Mouse (Mus musculus) neural tube, embryonic 14.5 days (tissue): Measurements from ENCODE around the gene Smg1. TPM values are rescaled to one million over a fixed set of nuclear protein-coding genes. Genes with fewer than 3 reads are reported as not detected.
"Not testable (repeated sequence)": the region's sequence is repeated elsewhere in the genome, so short reads cannot be mapped to it uniquely, and the experiment has no call there.

ENCODE experiments used
- ATAC-seq: fragments of 200-750 bp; cut with Nextera tagmentation; 2 replicates; pipeline ENCODE4 v1.8.0; 2017; ENCODE audit warnings: low read depth, mild to moderate bottlenecking, moderate TSS enrichment, moderate library complexity
- H3K27ac ChIP-seq: fragments of 300-500 bp; sonication (generic); 2 replicates; pipeline ENCODE4 v1.5.1; 2014; ENCODE audit warnings: low read depth, mild to moderate bottlenecking, control low read depth, low read length, moderate library complexity, mixed read lengths
- H3K27me3 ChIP-seq: fragments of 300-500 bp; sonication (generic); 2 replicates; pipeline ENCODE4 v1.6.1; 2014; ENCODE audit warnings: low read length; ENCODE audit not compliant: control insufficient read depth, insufficient read depth
- H3K36me3 ChIP-seq: fragments of 300-500 bp; sonication (generic); 2 replicates; pipeline ENCODE4 v1.6.1; 2014; ENCODE audit warnings: low read length, mixed read lengths; ENCODE audit not compliant: control insufficient read depth, insufficient read depth
- H3K4me1 ChIP-seq: fragments of 300-500 bp; sonication (generic); 2 replicates; pipeline ENCODE4 v1.6.1; 2014; ENCODE audit warnings: low read length; ENCODE audit not compliant: control insufficient read depth, insufficient read depth
- H3K4me2 ChIP-seq: fragments of 300-500 bp; sonication (generic); 2 replicates; pipeline ENCODE4 v1.6.1; 2014; ENCODE audit warnings: mild to moderate bottlenecking, low read depth, low read length, control low read depth
- H3K4me3 ChIP-seq: fragments of 300-500 bp; sonication (generic); 2 replicates; pipeline ENCODE4 v1.5.1; 2014; ENCODE audit warnings: low read depth, low read length, control low read depth, mixed read lengths
- H3K9ac ChIP-seq: fragments of 300-500 bp; sonication (generic); replicated peaks from 2 replicates; pipeline ENCODE4 v1.6.1; 2014; ENCODE audit warnings: low read depth, mild to moderate bottlenecking, control low read depth, low read length, mixed read lengths
- H3K9me3 ChIP-seq: fragments of 300-500 bp; sonication (generic); 2 replicates; pipeline ENCODE4 v1.6.1; 2016; ENCODE audit warnings: low read length; ENCODE audit not compliant: control insufficient read depth
- WGBS: fragments of 180-500 bp; shearing (Covaris S2); extraction: QIAGEN DNeasy Blood & Tissue Kit; methylation state at CpG from one replicate; pipeline ENCODE4 v1.1.7; 2014; 5-methylcytosine and 5-hydroxymethylcytosine counted together
- polyA plus RNA-seq: library from polyadenylated mRNA; unstranded; fragments of >200 nt; fragmentation: Nextera tagmentation; extraction: Ambion mirVana; gene quantifications from 2 replicates; pipeline ENCODE4 v1.2.1, GENCODE M21; 2014

Smg1 gene
- polyA plus RNA-seq, 1 experiment from 2014 or later: 37.4 TPM

GRCm38 (mm10) chr7:118179782-118180181 is 63.7 kb downstream of the Smg1 start:
- Histone ChIP-seq H3K9ac (no peak overlapping the region), H3K4me3 (no peak overlapping the region), H3K4me2 (no peak overlapping the region), H3K9me3 (no peaks in the 10 kb centered on the region), H3K27me3 (no peaks in the 10 kb centered on the region), H3K4me1 (no peaks in the 10 kb centered on the region), H3K36me3 (peaks cover 45% of the 10 kb centered on the region), H3K27ac (no peak overlapping the region)
- 84% methylated on average over 3 of the region's 3 CpGs for WGBS
- ATAC-seq: no peak

DNA sequence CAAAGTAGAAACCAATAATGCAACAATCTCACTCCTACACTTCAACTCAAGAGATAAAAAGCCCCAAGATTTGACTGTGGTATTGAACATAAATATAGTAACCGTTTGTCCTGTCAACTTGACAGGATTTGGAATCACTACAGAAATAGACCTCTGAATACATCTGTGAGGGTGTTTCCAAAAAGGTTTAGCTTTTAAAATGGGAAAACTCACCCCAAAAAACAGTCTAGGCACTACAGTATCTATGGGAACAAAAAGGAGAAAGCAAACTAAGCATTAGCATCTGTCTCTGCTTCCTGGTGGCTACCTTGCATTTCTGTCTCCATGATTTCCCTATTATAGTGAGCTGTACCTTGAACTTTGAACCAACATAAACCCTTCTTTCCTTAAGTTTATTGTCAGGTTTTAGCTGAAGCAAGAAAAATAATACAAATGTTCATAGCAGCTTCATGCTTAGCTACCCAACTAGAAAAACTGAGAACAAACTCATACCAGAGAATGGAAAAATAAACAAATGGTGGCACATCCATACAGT is 67.6 kb downstream of the Smg1 start:
- H3K9me3 ChIP-seq: no peaks in the 10 kb centered on the region
- H3K4me1 ChIP-seq: no peaks in the 10 kb centered on the region
- H3K36me3 ChIP-seq: peaks cover 36% of the 10 kb centered on the region
- H3K27ac ChIP-seq: no peak overlapping the region
- H3K4me3 ChIP-seq: no peak overlapping the region
- ATAC-seq: no peak
- H3K4me2 ChIP-seq: no peak overlapping the region
- WGBS: 91% methylated on average over 1 of the region's 1 CpGs
- H3K9ac ChIP-seq: no peak overlapping the region
- H3K27me3 ChIP-seq: no peaks in the 10 kb centered on the region

DNA sequence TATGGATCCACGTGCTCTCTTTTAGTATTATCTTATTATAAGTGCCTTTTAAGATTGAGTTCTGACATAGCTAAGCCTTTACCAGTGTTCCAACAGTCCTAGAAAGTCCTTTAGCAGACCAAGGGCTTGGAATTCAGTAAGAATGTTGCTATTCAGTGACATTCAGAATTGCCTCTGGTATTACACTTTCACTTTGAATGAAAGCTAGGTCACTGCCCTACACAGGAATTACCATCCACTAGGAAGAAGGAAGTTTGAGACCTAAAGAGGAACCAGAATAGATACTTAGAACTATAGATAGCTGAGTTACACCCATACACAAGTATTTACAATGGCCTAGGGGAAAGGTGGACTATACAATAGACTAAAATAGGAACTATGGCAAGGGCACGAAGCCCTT is 73.3 kb downstream of the Smg1 start:
- H3K9me3 ChIP-seq, H3K27ac ChIP-seq, ATAC-seq, H3K27me3 ChIP-seq, H3K4me1 ChIP-seq, H3K4me3 ChIP-seq, H3K4me2 ChIP-seq, H3K9ac ChIP-seq: not testable (repeated sequence)
- 91% methylated on average over 2 of the region's 2 CpGs for WGBS
- H3K36me3 ChIP-seq: peaks cover 54% of the 10 kb centered on the region

DNA sequence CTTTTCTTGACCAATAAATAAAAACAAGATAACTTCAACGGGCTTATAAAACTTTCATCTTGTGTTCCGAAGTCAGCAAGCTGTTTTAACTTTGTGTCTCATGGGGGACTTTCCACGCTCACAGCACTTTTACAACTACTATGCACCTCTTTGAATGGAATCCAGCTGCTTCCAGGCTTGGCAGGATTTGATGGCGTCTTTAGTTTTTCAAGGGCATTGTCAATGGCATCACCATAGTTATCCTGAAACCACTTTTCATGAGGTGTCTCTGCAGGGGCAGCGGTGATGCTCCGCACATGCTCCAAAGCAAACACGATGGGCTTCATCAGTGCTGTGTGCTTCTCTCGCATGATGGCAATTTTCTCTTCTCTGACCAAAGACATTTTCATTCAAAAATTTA is 80.5 kb downstream of the Smg1 start:
- no peak overlapping the region for H3K9ac ChIP-seq
- no peaks in the 10 kb centered on the region for H3K9me3 ChIP-seq
- 78% methylated on average over 8 of the region's 8 CpGs for WGBS
- peaks cover 42% of the 10 kb centered on the region for H3K36me3 ChIP-seq
- no peak overlapping the region for H3K4me3 ChIP-seq
- H3K4me2 ChIP-seq: no peak overlapping the region
- ATAC-seq: no peak
- no peaks in the 10 kb centered on the region for H3K27me3 ChIP-seq
- H3K27ac ChIP-seq: no peak overlapping the region
- no peaks in the 10 kb centered on the region for H3K4me1 ChIP-seq

DNA sequence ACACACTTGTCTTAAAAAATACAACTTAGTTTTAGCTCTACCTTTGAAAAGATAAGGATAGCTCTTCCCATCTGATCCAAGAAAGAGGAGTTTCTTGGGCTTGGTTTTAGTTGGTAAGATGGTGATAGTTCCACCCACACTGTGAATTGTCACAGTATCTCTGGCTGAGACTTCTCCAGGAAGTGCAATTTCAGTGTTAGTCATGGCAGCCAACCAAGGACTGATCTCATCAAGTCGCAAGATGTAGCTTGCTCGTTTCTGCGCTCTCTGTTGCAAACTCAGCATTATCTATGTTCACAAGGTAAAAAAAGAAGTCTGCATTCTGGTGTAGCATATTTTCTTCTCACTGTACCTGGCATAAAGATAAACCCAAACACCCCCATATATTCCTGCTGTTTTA is 83.3 kb downstream of the Smg1 start:
- Histone ChIP-seq H3K4me3 (no peak overlapping the region), H3K36me3 (peaks cover 36% of the 10 kb centered on the region), H3K4me2 (no peak overlapping the region), H3K27ac (no peak overlapping the region), H3K4me1 (no peaks in the 10 kb centered on the region), H3K9me3 (no peaks in the 10 kb centered on the region), H3K27me3 (no peaks in the 10 kb centered on the region), H3K9ac (no peak overlapping the region)
- 96% methylated on average over 3 of the region's 3 CpGs for WGBS
- ATAC-seq: no peak

DNA sequence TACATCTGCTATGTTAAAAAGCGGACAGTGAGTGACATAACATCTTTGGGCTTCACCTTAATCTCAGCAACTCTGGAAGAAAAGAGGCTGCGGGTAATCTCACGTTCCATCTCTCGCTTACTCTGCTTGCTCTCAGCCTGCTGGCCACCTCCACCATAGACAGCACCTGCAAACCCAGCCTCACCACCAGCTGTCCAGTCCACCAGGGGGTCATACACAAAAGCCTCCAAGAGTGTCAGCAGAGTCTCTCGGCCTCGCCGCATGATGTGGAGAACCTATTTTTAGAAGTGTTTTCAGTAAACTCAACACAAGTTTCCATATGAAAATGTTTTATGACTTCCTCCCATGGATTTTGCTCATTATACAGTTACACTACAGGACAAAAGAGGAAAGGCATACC is 87.0 kb downstream of the Smg1 start:
- H3K9ac ChIP-seq: no peak overlapping the region
- peaks cover 53% of the 10 kb centered on the region for H3K36me3 ChIP-seq
- H3K27ac ChIP-seq: no peak overlapping the region
- no peak overlapping the region for H3K4me2 ChIP-seq
- no peaks in the 10 kb centered on the region for H3K27me3 ChIP-seq
- ATAC-seq: no peak
- no peak overlapping the region for H3K4me3 ChIP-seq
- WGBS: 93% methylated on average over 7 of the region's 7 CpGs
- H3K9me3 ChIP-seq: no peaks in the 10 kb centered on the region
- H3K4me1 ChIP-seq: no peaks in the 10 kb centered on the region

- ATAC-seq: no peak
These were observed 89.3 kb downstream of the Smg1 start for GRCm38 (mm10) chr7:118154150-118154549.

DNA sequence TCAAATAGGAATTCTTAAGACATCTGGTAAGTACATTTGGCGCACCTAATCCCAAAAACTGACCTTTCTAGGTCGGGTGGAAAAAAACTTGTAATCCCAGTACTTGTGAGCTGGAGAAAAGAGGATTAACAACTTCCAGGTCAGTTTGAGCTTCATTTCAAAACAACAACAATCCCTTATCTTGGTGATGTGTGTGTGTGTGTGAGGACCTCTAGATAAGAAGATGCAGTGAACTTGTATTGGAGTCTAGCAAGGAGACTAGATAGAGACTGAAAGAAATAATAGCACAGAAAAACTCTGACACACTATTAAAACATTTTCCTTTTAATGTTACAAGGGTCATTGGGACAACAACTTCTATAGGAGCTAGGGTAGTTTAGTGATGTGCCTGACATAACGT is 99.9 kb downstream of the Smg1 start:
- no peak overlapping the region for H3K4me2 ChIP-seq
- peaks cover 57% of the 10 kb centered on the region for H3K36me3 ChIP-seq
- no peaks in the 10 kb centered on the region for H3K4me1 ChIP-seq
- WGBS: 88% methylated on average over 3 of the region's 3 CpGs
- H3K27ac ChIP-seq: no peak overlapping the region
- H3K9me3 ChIP-seq: no peaks in the 10 kb centered on the region
- no peak overlapping the region for H3K4me3 ChIP-seq
- H3K9ac ChIP-seq: no peak overlapping the region
- no peak for ATAC-seq
- no peaks in the 10 kb centered on the region for H3K27me3 ChIP-seq

More at GRCm38 (mm10) chr7:118154150-118154549, 89.3 kb downstream of the Smg1 start:
- Histone ChIP-seq H3K4me1 (no peaks in the 10 kb centered on the region), H3K36me3 (peaks cover 45% of the 10 kb centered on the region), H3K27me3 (no peaks in the 10 kb centered on the region), H3K9ac (no peak overlapping the region), H3K27ac (no peak overlapping the region), H3K9me3 (no peaks in the 10 kb centered on the region), H3K4me2 (no peak overlapping the region), H3K4me3 (no peak overlapping the region)
- WGBS: 96% methylated on average over 6 of the region's 6 CpGs

DNA sequence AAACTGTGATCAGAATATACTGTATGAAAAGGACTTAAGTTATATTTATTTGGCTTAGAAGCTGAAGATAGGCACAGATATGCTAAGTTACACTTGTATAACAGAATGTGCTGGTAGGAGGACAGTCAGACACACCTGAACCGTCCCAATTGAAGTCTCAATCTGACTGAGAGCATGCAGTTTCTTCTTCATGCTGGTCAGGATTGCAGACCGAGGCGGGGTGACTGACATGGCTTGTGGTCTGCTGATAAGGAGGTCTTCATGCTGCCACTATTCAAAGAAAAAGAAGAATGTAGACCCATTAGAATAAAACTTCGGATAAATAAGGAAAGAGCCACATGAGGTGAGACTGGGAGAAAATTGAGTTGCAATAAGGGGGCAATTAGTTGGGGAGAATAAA is 100.3 kb downstream of the Smg1 start:
- H3K4me1 ChIP-seq: no peaks in the 10 kb centered on the region
- H3K9me3 ChIP-seq: no peaks in the 10 kb centered on the region
- H3K4me2 ChIP-seq: no peak overlapping the region
- H3K9ac ChIP-seq: no peak overlapping the region
- no peak overlapping the region for H3K4me3 ChIP-seq
- no peaks in the 10 kb centered on the region for H3K27me3 ChIP-seq
- H3K27ac ChIP-seq: no peak overlapping the region
- ATAC-seq: no peak
- WGBS: 95% methylated on average over 4 of the region's 4 CpGs
- peaks cover 54% of the 10 kb centered on the region for H3K36me3 ChIP-seq
